Mouse (Mus musculus) lung, postnatal 25 days (tissue): ENCODE data around the gene Gm1673.

Experiments used
- DNase-seq: peaks from one replicate; pipeline ENCODE4 v3.0.0; 2022; ENCODE audit warnings: low spot score

Gm1673 gene

DNA sequence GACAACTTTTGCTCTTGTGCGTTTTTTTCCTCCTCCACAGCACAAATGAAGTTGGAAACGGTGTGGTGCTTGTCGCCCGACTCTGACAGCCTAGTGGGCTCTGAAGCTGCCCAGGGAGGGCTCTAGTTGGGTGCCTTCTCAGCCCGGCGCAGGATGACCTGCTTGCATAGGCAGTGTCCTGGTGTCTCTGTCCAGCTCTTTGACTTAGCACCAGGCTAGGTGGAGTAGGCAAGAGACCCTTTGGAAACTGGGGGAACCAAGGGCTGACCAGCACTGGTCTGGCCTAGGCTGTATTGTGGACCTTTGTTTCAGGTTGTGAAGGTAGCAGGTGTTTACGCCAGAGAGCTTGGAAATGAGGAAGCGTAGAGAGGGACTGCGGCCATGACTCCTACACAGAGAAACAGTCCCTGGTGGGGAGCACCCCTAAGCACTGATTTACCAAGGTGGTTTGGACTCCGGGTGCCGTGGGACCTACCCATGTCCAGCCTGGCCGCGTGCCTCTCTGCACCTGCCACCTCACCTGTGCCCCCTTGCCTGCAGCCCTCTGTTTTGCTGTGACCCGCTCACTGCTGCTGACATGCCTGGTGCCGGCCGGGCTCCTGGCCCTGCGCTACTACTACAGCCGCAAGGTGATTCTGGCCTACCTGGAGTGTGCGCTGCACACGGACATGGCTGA lies 14.7 kb downstream of the Gm1673 start:
- DNase-seq = no peak

DNA sequence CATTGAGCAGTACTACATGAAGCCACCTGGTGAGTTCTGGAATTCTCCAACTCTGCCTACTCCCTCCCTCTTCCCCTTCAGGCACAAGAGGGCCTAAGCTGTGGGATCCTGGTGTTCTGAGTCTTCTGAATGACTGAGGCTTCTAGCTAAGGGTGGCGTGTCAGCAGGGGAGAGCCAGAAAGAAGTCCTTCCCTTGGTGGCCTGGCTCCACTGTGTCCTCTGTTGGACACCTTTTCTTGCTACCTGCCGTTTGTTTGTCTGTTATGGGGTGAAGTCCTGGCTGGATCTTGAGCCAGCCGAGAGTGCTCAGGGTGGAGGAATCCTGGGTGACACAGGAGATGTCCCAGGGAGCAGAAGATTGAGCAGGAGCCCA lies 15.3 kb downstream of the Gm1673 start:
- DNase-seq = no peak

DNA sequence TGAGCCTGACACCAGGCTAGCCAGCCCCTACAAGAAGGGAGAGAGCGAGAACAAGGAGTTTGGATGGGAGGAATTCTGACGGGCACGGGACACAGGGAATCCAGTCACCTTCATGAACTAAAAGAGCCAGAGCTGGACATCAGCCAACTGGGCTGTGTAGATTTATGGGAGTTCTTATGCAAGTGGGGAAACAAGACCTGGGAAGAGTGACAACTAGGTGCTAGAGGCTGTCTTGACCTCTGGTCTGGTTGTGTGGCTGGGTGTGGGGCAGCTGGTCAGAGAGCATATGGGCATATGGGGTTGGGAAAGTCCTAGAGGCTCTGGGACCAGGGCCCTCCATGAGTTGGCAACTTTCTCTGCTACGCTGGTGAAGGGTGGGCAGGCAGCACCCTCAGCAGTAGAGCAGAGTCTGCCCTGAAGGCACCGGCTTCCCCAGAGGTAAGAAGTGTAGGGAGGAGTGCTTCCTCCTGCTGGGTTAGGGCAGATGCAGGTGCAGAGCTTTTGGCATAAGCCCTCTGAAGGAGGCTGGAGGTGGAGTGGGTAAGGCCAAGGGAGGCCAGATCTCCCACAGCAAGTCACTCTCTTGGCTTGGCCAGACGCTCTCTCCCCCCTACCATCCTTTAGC lies 16.3 kb downstream of the Gm1673 start:
- DNase-seq = no peak

DNA sequence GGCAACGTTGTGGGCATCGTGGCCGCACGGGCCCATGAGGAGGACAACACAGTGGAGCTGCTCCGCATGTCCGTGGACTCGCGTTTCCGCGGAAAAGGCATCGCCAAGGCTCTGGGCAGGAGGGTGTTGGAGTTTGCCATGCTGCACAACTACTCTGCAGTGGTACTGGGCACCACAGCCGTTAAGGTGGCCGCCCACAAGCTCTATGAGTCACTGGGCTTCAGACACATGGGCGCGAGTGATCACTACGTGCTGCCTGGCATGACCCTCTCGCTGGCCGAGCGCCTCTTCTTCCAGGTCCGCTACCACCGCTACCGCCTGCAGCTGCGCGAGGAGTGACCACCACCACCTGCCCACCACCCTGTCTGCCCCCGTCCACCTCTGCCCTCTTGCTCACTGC lies 17.6 kb downstream of the Gm1673 start:
- DNase-seq = no peak

DNA sequence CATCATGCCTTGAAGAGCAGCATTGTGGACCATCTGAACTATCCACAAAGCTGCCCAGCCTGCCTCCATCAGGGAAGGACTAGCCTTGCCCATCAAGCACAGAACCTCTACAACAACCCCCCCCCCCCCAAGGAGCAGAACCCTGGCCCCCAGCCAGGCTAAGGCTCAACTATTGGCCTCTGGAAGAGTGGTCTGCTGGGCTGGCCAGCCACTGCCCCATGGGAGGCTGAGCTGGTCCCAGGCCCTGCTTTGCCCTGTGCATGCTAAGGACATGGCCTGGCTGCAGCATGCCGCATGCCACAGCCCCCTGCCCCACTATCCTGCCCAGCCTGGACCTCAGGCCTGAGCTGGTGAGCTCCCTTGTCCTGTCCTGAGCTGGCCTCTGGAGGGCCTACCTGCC lies 18.2 kb downstream of the Gm1673 start:
- no peak for DNase-seq

DNA sequence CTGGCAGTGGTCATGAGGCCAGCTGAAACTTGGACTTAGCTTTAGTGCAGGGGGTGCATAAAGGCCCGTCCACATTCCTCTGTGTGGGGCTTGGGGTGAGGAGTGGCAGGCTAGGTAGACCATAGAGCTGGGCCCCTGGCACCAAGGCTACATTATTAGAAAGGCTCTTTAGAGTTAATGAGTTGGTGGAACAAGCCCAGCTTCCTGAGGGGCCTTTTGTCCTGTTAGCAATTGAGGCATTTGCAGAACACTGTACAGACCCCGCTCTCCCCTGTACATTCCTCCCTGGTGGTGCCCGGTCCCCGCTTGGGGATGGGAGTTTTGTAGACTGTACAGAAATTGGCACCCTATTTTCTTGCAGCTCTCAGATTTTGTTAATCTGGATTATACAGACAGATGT lies 19.4 kb downstream of the Gm1673 start:
- no peak for DNase-seq

DNA sequence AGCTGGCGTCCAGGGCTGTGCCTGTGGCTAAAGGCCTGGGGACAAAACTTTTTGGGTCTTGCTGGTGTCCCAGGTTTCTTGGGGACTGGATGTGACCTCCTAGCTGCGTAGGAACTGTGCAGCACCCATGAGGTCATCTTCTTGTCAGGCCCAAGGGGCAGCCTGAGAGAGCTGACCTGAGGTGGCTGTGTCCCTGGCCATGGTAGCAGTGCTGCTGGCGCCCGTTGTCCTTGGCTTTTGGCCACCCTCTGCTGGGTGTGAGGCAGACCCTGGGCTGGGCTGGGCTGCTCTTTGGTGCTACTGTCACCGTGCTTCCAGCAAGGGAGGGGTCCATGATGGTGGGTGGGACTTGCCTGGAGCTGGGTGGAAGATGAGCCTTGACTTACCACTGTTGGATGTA lies 21.4 kb downstream of the Gm1673 start:
- DNase-seq = no peak

DNA sequence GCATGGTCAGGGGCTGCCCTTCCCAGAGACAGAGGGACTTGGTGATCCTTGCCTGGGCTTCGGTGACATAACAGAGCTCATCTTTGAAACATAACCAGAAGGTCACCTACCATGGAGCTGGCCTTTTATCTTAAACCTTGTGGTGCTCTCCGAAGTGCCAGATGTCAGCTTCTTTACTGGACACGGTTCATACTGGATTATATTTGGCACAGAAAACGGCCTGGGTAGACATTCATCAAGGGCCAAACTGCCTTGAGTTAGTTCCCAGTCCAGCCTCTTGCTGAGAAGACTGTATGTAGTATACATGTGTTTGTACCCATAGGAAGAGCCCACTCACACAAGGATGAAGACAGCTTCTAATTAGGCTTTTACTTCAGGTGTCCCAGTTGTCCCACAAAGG lies 23.6 kb downstream of the Gm1673 start:
- no peak for DNase-seq

DNA sequence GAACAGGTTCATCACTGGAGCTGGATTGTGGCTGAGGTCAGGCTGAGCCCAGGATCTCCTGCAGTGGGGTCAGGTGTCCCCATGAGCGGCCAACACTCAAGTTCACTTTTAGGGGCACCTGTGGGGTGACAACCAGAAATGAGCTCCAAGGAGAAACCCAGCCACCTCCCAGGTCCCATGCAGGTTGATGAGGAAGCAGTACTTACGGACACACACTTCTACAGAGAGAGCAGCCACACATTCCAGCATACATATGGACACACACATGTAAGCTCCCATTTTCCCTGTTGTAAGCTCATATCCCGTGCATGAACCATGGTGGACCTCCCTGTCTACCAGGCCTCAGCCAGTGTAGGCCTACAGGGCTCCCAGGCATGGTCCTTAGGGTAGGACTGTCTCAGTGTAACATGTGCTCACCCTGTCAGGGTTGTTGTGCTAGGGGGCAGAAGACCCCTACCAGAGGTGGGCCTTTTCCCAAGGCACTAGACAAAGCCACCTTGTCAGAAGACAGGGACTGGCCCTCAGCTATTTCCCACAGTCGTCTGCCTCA lies 24.2 kb downstream of the Gm1673 start:
- no peak for DNase-seq

DNA sequence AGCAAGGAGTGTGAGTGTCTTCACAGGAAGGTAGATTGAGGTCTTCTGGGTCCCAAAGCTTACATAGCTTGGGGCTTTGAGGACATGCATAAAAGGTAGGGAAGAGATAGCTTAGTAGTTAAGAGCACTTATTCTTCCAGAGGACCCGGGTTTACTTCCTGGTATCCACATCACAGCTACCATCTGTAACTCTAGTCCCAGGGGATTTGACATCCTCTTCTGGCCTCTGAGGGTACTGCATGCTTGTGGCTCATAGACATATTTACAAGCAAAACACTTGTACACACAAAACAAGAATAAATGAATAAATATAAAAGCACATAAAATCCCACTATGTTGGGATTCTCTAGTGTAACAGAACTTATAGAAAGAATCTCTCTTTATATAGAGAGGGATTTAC lies 31.4 kb downstream of the Gm1673 start:
- no peak for DNase-seq

DNA sequence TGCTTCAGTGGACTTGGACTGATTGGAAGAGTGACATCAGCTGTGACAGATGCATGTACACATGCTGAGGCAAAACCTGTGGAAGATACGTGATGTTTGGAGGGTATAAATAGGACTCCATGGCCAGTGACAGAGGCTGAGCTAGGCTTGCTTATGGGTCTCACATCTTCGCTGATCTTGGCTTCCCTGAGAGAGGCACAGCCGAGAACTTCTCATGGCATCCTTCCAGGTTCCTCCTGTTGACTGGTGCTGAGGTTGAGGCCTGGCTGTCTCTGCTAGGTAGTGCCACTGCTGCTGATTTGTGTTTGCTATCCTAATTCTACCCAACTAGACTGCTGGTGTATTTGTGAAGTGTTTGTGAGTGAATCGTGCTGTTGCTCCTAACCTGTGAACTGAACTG lies 35.7 kb downstream of the Gm1673 start:
- no peak for DNase-seq

DNA sequence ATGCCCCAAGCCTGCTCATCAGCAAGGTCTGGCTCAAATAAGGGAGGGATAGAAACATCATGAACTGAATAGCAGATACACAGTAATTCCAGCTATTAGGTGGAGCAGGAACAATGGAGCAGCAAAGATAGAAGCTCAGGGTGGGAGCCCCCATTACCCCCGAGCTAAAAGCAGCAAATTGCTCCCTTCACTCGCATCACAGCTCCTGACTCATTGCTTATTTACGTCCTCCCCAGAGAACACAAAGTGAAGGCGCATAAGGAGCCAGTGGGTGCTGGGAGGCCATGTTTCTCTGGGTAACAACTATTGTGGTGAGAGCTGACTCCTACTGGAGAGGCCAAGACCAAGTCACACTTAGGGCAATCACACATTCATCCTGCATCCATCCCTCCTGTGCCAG lies 46.9 kb downstream of the Gm1673 start:
- DNase-seq = no peak

DNA sequence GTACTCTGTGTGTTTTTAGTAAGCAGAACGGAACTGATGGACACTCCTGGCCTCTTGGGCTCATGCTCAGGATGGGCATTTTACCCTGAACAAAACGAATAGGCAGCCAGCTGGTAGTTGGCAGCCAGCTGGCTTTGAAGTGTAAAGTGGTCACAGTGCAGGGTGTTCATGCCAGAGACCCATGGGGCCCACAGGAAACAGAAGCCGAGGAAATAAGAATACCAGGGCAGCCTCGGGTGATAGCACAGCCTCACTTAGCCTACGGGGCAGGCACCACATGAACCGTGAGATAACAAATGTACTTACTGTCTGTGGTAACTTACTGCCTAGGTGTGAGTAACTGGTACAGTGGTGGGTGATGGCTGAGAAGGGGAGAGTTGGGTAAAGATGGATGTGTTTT lies 47.8 kb downstream of the Gm1673 start:
- no peak for DNase-seq

DNA sequence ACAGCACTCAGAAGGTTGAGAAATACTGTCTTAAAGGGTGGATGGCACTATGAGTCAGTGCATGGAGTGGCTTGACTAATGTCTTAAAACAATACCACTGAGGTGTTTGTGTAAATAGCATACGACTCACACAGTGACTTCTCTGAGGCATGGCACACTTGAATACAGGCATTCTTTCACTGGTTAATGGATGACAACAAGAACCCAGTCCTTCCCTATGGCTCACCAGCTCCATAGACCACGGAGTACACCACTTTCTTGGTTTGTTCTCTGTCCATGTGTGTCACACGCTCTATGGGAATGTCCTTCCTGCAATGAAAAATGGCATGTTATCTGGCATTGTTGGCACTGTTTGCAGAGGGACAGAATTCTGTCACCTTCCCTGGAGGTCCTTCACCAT lies 49.3 kb downstream of the Gm1673 start:
- no peak for DNase-seq
